Mouse (Mus musculus) lung, adult 2 months (tissue): ENCODE results near the gene Irf2.

ENCODE experiments used
- CTCF ChIP-seq: fragments of 200-500 bp; IDR thresholded peaks from 2 replicates; pipeline ENCODE4 v1.5.1; 2011; ENCODE audit warnings: mild to moderate bottlenecking, low read length, control low read depth; ENCODE audit not compliant: insufficient read depth
- POLR2A ChIP-seq: fragments of 200-500 bp; IDR thresholded peaks from 2 replicates; pipeline ENCODE4 v1.6.1; 2011; ENCODE audit warnings: low read depth, mild to moderate bottlenecking, control low read depth, low read length, borderline replicate concordance; ENCODE audit errors: extremely low read depth

- TF ChIP-seq POLR2A = no peak
- TF ChIP-seq CTCF = no peak
Observed at GRCm38 (mm10) chr8:46709302-46709701, 30.2 kb upstream of the Irf2 start.
